Mouse (Mus musculus): ENCODE data around the gene Rfc2.
A peak's percentile ranks its signal among the peaks of the same experiment; 100 is the strongest.

The Rfc2 gene

DNA sequence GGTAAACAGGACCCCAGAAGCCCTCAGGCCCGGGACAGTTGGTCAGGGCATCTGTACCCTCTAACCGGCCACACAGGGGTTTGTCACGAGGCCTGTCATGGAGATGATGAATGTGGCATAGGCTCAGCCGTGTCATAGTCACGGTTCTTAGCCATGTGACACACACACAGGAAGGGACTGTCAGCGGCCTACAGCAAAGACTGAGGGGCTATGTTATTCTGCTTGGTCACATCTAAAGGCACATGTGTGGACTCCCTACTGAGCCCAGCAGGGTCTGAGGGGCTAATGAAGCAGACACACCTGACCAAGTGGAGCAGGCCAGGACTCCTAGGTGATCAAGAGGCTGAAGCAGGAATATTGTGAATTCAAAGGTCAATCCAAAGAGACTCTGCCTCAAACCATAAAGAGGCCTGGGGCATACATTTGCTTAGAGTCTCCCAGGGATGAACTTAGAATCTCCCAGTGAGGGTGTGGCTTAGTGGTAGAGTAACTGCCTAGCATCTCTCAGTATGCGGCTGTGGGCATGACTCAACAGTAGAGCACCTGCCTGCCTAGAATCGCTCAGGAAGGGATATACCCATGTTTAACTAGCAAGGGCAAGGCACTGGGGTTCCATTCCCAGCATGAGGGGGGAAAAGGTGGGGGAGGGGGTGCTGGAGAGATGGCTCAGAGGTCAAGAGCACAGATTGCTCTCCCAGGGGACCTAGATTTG, 30.8 kb downstream of the Rfc2 start:
- DNase-seq, result no peak

DNA sequence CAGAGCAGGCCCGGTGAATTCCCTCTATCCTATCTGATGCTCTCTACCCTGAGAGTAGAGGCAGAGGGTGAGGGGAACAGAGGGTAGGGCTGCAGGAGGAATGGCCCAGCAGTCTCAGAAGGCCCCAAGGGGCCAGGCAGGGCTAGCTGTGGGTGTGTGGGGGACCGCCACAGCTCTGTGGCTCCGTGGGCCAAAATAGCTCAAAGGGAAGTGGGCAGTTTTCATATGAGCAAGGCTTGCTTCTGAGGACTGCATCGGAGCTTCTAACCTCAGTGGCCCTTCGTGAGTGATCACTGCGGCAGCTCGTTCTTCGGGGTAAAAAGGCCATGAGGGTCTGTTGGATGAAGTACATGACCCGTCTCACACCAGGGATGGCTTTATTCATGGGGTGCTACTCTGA, 32.6 kb downstream of the Rfc2 start:
- DNase-seq, result peak in 1 of 2 experiments; percentile 24

DNA sequence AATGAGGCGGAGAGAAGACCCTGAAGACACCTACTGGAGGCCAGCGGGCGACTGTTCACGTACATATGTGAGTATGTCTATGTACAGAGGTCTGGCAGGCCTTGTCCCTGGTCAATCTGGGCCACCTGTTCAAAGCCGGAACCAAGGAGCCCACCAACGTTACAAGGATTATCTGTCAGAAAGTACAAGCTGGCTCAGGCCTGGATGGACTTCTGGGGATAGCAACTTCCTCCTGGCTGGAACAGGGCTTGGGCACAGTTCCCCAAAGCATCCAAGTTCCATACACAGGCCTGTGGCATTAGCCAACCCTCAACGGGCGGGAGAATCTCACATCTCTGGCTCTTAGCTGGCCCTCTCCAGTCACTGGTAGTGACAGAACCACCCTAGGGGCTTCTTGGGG, 33.1 kb downstream of the Rfc2 start:
- no peak for DNase-seq

DNA sequence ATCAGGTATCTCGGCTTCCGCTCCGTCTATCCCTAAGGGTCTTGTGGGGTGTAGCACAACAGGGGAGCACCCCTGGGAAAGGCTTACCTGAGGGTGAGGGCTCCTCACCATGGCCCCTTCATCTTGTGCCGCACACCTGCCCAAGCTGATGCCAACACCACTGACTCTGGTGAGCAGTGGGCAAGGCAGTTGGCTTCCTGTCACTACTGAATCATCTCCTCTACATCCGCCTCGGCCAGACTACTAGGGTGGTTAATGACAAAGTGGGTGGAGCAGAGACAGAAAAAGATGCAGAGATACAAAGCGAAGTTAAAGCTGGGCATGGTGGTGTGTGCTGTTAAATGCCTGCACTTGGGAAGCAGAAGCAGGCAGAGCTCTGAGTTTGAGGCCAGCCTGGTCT, 33.6 kb downstream of the Rfc2 start, which contains the start of gene Lat2:
TSS of gene Lat2 (minus strand) at position 224 of the 400 bp plus-strand sequence.
- DNase-seq, result no peak

DNA sequence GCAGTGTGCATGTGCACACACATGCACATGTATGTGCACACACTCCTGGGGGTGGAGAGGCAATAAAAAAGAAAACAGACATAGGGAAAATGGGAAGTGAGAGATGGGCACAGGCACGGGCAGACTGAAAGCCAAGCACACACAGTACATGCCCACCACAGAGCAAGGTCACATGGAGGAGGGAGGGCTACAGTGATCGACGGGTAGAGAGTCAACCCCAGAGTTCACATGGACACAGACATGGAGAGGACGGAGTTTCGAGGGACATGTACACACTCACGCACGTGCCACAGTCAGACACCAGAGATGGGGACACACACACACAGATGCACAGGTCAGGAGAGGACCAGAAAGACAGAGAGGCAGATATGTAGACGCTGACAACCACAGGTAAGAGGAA, 34.2 kb downstream of the Rfc2 start:
- DNase-seq, result no peak

DNA sequence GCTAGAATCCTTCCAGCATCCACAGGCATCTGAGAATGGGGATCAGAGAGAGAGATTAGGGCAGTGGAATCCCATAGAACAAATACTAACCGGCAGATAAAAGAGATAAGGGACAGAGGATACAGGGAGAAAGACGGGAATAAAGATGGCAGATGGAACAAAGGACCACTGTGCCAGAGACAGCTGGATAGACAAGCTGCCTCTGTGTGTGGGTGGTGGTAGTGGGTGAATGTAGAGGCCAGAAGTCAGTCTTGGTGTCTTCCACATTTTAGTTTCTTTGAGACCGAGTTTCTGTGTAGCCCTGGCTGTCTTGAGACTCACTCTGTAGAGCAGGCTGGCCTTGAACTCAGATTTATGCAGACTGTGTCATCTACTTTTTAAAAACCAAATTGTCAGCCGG, 34.6 kb downstream of the Rfc2 start:
- no peak for DNase-seq

DNA sequence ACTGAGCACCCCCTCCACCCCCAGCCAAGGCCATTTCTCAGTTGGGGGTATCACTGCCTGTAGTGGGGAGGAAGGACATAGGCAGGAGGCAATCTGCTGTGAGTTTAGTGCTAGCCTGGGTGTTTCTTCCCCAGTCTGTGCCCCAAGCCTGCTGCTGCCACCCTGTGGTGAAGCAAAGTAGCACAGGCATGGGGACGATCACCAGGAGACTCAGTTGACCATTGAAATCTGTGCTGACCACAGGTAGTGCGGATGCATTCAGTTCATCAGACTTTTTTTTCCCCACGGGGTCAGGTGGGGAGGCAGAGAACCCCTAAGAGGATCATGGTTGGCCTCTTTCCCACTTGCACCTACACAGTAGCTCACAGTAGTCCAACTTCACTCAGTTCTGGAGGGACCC, 35.9 kb downstream of the Rfc2 start:
- peak; percentile 71 to 82 for DNase-seq

DNA sequence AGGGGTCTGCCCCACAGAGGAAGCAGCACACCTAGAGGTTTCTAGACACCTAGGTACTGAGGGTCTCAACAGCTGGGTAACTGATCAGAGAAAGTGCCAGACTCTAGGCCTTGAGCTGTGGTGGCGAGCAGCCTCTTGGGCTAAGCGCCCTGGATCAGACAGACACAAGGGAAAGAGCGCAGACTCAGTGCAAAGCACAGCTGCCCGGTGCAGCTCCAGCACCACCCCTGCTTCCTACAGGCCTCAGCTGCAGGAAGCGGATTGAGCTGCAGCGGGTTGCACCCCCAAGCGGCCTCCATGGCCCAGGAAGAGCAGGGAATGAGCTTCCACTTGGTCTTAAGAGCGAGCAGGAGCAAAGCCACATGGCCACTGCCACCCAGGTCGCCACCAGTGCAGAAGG, 39.3 kb downstream of the Rfc2 start:
- no peak for DNase-seq

DNA sequence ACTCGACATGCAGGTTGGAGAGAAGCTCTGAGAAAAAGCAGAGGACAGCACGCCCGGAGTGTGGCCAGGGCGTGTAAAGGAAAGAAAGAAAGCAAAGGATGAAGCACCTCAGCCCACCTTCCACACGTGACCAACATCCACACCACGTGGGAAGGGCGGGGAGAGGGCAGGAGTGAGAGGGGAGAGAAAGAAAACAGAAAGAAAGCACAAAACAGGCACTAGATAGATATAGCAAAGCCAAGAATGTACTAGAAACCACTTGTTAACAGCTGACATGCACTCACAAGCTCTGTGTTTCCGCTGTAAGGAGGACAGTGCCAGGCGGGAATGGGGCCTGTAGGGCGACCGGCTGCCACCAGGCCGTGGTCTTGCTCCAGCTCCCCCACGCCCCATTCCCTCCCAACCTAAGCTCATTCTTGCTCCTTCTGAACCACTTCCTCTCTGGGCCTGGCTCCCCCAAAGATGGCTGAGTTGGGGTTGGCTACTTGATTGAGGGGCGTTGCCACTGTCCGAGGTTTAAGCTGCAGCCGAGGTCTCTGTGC, 40.0 kb downstream of the Rfc2 start:
- peak in 1 of 2 experiments; percentile 45 for DNase-seq

DNA sequence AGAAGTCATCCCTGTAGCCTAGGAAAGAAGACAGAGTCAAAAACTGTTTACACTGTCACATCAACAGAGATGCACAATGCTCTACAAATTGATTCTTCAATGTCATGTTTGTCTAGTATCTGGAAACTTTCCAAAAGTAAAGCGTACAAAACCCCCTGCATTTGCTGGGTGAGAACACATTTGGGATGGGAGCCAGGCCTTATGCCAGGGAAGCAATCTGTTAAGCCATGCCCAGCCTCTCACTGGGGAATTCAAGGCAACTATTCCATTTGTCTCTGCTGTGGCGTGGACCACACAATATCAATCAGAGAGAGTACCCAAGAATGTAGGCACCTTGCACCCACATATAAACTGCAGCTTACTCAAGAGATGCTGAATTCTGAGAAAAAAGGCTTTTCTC, 40.9 kb downstream of the Rfc2 start:
- DNase-seq, result no peak

DNA sequence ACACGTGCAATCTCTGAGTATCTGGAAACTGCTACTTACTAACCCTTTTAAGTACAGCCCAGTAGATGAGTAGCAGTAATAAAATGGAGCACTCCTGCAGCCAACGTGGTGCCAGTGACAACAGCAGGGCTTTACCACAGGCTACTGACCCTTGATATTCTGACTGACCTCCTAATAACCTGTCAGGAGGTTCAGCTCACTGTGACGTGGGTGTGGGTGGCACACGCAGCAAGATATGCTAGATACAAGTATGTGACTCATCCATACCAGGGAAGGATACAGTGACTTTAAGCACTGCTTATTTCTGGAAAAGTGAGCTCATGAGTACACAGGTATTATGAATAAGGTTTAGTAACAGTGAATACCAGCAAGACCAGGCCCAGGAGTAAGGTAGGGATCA, 48.3 kb downstream of the Rfc2 start:
- DNase-seq, result no peak

DNA sequence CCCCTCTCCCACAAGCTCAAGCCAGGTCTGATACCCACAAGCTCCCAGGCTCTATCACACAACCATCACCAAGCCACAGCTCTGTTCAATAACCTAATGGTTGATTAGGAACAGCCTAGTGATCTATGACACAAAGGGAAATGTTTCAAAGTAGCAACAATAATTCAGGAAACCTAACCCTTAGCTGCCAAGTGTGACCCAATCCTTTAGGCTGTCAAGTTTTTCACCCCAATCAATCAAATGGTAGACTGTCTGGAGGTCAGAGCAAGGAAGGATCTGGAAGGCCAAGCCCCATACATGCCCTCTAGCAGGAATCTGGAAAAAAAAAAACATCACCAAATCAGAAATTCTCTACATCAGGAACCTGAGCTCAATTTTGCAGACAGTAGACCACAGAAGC, 49.7 kb downstream of the Rfc2 start:
- DNase-seq, result no peak

DNA sequence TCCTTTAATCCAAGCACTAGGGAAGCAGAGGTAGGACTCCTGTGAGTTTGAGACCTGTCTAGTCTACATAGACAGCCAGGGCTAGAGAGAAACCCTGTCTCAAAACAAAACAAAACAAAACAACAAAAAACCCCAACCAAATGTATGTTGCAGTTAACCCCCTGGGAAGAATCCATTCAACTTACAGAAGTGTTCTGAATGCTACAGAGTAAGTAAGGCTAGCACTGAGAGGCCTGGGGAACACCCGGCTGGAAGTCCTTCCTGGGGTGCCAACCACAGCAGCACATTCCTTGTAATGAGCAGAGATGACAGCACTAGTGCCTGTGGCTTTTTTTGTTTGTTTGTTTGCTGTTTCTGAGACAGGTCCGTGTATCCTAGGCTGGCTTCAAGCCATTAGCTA, 51.7 kb downstream of the Rfc2 start:
- DNase-seq, result no peak

DNA sequence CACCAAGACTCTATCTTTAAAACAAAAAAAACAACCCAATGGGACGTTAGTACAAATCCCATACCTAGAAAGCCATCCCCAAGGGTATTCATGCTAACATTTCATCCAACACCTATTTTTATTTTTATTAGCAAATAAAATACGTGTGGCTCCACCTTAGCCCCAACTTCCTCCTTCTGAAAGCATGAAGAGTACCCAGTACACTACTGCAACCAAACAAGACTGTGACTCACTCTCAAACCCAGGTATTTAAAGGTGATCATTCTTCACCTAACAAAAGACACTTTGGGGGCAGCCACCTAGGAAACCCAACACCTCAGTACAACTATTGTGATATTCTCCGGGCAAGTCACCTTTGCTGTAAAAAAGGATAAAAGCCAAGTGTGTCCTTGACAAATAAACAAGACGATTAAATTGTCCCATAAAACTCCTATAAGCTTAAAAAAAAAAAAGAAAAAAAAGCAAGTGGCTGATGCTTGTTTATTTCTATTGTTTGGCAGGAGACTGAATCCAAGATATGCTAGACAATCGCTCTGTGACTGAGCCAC, 56.7 kb downstream of the Rfc2 start:
- DNase-seq, result no peak

DNA sequence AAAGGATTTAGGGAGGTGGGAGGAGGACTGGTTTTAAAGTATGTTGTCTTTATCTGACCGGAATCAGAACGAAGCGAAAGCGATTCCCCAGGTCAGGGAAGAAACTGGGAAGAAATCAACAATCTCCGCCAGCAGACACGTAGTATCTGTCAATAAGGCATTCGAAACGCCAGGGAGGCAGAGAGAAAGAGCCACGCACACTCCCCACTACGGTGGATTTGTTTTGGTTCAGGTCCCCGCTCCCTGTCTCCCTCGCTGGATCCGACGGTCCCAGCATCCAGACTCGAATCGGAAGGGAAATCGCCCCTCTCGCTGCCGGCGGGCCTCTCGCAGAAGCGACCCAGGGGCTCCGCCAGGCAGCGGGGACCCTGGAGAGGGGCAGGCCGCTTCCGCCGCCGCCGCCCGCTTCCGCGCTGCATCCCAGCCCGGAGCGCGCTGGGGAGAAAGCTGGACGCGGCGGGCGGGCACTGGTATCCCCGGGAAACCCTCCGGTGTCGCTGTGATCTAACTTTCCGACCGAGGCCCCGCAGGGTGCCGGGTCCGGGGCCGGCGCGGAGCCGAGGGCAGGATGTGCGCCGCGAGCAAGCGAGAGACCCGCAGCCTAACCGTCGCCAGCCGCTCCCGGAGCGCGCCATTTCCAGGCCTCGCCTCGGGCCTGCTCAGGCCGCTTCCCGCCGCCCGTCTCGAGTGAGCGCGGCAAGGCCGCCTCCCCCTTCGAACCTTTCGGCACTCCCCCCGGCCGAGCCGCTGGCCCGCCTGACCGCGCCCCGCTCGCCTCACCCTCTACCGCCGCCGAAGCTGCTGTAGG, 57.5 kb downstream of the Rfc2 start:
- DNase-seq, result no peak

DNA sequence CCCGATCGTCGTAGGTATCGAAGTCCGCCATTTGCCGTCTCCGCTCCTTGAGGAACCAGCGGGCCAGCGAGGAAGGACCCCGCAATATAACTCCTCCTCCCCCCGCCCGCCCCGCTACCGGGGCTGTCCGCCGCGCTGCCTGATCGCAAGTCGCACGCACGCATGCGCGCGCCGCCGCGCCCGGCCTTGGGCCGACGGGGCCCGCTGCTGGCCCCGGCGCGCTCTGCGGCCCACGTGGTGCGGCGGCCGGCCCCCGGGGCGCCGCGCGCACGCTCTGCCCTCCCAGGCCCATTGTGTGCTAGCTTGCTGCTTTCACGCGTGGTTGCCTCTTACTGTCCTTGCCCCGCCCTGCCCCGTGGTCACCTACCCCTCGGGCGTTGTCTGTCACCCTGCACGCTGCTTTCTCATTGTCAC, 58.1 kb downstream of the Rfc2 start, which contains the start of gene Eif4h:
TSS of gene Eif4h (minus strand) at position 222 of the 414 bp plus-strand sequence.
- DNase-seq, result peak; percentile 98 to 99

DNA sequence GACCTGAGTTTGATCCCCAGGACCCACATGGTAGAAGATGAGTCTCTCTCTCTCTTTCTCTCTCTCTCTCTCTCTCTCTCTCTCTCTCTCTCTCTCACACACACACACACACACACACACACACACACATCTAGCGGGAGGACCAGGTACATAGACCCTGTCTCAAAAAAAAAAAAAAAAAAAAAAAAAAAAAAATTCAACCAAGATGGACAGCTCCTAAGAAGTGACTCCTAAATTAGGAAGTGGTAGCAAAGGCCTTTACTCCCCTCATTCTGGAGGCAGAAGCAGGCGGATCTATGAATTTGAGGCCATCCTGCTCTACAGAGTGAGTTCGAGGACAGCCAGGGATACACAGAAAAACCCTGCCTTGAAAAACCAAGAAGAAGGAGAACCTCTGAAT, 59.2 kb downstream of the Rfc2 start:
- no peak for DNase-seq

DNA sequence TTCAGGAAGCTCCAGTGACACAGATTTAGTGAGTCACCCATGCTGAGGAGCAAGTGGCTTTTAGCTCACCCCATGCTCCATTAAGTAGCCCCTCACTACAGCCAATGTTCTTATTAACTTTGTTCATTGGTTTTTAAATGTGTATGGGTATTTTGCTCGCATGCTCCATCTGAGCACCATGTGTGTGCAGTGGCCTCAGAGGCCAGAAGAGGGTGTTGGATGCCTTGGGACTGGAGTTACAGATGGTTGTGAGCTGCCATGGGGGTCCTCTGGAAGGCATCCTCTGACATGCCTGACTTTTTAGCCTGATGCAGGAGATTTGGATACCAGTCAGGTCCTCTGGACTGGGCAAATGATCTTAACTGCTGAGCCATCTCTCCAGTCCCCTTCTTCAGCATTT, 63.0 kb downstream of the Rfc2 start:
- peak in 1 of 2 experiments; percentile 35 for DNase-seq

DNA sequence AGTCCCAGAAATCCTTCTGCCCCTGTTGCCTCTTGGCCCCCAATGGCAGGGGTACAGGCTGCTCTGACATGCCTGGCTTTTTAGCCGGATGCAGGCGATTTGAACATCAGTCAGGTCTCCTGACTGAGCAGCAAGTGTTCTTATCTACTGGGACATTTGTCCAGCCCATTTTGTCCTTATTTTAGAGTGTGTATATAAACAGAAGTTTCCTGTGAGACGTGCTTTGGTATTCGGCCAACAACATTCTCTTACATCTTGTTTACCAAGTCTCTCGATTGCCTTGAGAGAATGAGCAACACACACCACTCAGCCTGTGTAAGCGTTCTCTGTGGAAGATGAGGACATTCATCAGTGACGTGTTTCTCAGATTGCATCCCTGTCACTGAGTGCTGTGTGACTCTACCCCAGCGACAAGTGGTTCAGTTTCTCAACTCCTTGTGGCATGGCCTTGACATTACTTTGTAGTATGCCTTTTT, 63.5 kb downstream of the Rfc2 start:
- peak; percentile 76 to 84 for DNase-seq

DNA sequence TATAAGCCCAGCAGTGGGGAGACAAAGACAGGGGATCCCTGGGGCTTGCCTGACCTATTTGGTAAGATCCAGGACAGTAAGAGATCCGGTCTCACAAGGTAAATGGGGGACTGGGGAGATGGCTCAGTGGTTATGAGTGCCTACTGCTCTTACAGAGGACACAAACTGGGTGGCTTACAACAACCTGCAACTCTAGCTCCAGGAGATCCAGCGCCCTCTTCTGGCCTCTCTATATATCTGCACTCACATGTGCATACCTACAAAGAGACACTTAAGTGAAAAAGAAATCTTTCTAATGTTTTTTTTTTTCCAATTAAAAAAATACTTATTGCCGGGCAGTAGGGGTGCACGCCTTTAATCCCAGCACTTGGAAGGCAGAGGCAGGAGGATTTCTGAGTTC, 65.3 kb downstream of the Rfc2 start:
- no peak for DNase-seq

DNA sequence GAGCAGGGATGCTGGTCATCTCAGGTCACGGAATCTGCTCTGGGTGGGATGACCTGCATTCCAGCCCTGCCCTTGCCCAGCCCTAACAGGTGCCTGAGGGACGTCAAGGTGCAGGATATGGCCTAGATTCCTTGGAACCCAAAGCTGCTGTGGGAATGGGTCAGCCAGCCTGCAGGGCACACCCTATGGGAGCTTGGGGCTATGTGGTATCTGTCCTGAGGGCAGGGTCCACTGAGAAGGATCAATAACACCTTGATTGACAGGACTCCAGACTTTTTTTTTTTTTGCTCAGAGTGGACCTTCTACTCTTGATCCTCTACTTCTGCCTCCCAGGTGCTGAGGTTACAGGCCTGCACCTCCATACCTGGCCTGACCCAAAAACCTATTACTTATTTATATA, 66.2 kb downstream of the Rfc2 start:
- DNase-seq, result no peak

DNA sequence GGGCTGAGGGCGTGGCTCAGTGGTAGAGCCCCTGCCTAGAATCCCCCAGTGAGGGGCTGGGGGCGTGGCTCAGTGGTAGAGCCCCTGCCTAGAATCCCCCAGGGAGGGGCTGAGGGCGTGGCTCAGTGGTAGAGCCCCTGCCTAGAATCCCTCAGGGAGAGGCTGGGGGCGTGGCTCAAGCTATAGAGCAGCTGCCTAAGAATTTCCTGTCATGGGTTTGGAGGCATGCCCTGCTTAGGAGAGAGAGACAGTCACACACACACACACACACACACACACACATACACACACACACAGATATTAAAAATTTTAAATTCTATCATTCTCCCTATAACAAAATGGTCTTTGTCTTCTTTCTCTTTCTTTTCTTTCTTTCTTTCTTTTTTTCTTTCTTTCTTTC, 67.8 kb downstream of the Rfc2 start:
- peak; percentile 27 to 56 for DNase-seq

DNA sequence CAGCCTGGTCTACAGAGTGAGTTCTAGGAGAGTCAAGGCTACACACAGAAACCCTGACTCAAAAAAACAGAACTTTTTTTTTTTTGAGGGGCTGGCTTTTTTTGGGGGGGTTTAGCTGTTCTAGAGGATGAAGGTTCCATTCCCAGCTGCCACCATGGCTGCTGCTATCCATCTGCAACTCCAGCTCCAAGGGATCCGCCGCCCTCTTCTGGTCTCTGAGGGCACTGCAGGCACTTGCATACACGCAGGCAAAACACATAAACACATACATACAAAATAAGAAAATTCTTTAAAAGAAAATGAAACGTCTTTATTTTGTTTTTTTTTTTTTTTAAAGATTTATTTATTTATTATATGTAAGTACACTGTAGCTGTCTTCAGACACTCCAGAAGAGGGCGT, 69.8 kb downstream of the Rfc2 start:
- peak; percentile 63 to 76 for DNase-seq

All from lung, postnatal 4 days (tissue).